Mouse (Mus musculus) cerebellum, adult 2 months (tissue): ENCODE data around the gene Cdx2.

Source experiments
- CTCF ChIP-seq: fragments of 200-500 bp; IDR thresholded peaks from 2 replicates; pipeline ENCODE4 v1.5.1; 2011; ENCODE audit warnings: low read depth, mild to moderate bottlenecking, control low read depth, low read length, moderate library complexity, borderline replicate concordance; ENCODE audit not compliant: insufficient read depth
- POLR2A ChIP-seq: fragments of 200-500 bp; IDR thresholded peaks from 2 replicates; pipeline ENCODE4 v1.6.1; 2011; ENCODE audit warnings: low read length, control low read depth, borderline replicate concordance; ENCODE audit not compliant: insufficient read depth

DNA sequence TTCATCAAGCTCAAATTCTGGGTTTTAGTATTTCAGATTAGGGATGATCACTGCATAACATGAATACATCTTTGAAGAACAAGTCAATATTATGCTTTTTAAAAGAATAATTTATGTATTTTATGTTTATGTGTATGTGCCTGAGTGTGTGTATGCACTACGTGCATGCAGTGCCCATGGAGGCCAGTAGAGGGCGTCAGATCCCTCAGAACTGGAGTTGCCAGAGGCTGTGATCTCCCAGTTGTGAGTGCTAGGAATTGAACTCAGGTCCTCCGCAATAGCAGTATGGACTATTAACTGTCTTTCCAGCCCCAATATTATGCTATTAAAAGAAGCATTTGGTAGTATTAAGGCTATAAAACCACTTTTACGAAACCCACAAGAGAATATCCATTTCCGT, 20.6 kb upstream of the Cdx2 start:
- TF ChIP-seq CTCF: no peak
- TF ChIP-seq POLR2A: no peak
